Mouse (Mus musculus) embryonic facial prominence, embryonic 10.5 days (tissue): ENCODE results near the gene Casp8. TPM values are rescaled to one million over a fixed set of nuclear protein-coding genes. Genes with fewer than 3 reads are reported as not detected.
A peak's percentile ranks its signal among the peaks of the same experiment; 100 is the strongest.
"Not testable (repeated sequence)": the region's sequence is repeated elsewhere in the genome, so short reads cannot be mapped to it uniquely, and the experiment has no call there.

Experiments used
- DNase-seq: peaks from one replicate; pipeline ENCODE4 v3.0.0-alpha.2; 2017; ENCODE audit warnings: low spot score
- H3K27ac ChIP-seq: fragments of 300-500 bp; sonication (generic); replicated peaks from 2 replicates; pipeline ENCODE4 v1.5.1; 2016; ENCODE audit warnings: mild to moderate bottlenecking
- H3K27me3 ChIP-seq: fragments of 300-500 bp; sonication (generic); replicated peaks from 2 replicates; pipeline ENCODE4 v1.6.1; 2016; ENCODE audit warnings: low read depth, mild to moderate bottlenecking; ENCODE audit not compliant: poor library complexity, severe bottlenecking
- H3K36me3 ChIP-seq: fragments of 300-500 bp; sonication (generic); replicated peaks from 2 replicates; pipeline ENCODE4 v1.6.1; 2016; ENCODE audit warnings: mild to moderate bottlenecking, moderate library complexity
- H3K4me1 ChIP-seq: fragments of 300-500 bp; sonication (generic); 2 replicates; pipeline ENCODE4 v1.6.1; 2016
- H3K4me3 ChIP-seq: fragments of 300-500 bp; sonication (generic); 2 replicates; pipeline ENCODE4 v1.5.1; 2016; ENCODE audit warnings: mild to moderate bottlenecking, moderate library complexity
- H3K9me3 ChIP-seq: fragments of 300-500 bp; sonication (generic); 2 replicates; pipeline ENCODE4 v1.6.1; 2016; ENCODE audit warnings: mild to moderate bottlenecking
- WGBS: fragments of 180-500 bp; shearing (Covaris S2); methylation state at CpG from one replicate; pipeline ENCODE4 v1.1.7; 2016; 5-methylcytosine and 5-hydroxymethylcytosine counted together
- polyA plus RNA-seq: library from polyadenylated mRNA; unstranded; fragments of >200 nt; fragmentation: Nextera tagmentation; extraction: Ambion mirVana; gene quantifications from 2 replicates; pipeline ENCODE4 v1.2.1, GENCODE M21; 2016

The Casp8 gene
- polyA plus RNA-seq, result 13.1 TPM in 2 replicates

DNA sequence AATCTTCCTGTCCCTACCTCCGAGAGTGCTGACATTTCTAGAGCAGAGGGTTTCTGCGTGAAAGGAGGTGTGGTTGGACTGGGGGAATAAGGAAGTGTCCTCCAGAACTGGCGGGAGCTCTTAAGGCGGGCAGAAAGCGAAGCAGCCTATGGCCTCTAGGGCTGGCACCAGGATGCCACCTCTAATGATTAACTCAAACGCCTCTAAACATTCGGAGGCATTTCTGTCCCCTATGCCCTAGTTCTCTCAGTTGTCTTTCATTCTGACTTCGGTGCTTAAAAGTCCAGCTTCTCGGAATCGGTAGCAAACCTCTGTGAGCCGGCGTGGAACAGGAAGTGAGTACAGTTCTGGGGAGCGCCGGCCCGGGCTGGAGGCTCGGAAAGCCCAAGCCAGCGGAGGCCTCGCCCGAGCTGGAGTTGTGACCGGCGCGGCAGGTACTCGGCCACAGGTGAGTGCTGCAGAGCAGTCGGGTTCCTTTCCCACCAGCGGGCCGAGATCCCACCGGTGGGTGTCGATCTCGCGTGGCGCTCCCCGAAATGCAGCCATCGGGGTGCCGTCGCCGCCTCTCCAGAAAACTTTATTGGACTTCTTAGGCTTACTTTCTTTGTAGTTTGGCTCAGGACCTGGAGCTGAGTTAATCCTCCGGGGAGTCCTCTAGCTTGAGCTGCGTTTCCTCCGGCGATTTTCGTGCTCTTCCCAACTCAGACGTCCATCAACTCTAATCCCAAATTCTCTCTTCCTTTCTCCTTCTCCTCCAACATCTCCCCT lies at the start of gene Casp8:
Gene Casp8, plus strand, starts transcription at position 84 of the 768 bp plus-strand sequence.
- Histone ChIP-seq H3K27ac (peak within 1 kb of the TSS; percentile 86), H3K4me3 (peak within 1 kb of the TSS; percentile 67), H3K36me3 (peaks cover 8% of the 10 kb centered on the region), H3K27me3 (no peaks in the 10 kb centered on the region), H3K4me1 (peaks cover 24% of the 10 kb centered on the region), H3K9me3 (no peaks in the 10 kb centered on the region)
- whole genome bisulfite sequencing, result under 1% methylated on average over 42 of the region's 42 CpGs
- peak; percentile 61 for DNase-seq

DNA sequence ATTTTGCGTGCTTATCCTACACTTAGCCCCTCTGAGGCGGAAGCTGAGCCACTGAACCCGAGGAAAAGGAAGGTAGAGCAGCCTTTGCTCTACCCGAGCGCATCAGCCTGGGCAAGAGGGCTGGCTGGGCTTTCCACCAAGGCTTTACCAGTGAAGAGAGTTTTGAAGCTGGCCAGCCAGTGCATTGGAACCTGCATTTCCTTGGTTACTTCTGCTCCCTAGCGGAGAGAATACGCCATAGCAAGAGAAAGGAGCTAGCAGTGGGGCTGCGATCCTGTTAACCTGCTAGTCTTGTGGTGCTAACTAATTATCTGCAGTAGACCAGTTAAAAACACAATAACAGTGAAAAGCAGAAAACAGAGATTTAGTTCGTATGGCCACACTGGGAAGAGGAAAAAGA lies 48.3 kb upstream of the Casp8 start:
- Histone ChIP-seq H3K27me3 (no peaks in the 10 kb centered on the region), H3K4me1 (no peaks in the 10 kb centered on the region), H3K9me3 (no peaks in the 10 kb centered on the region), H3K36me3 (peaks cover 76% of the 10 kb centered on the region), H3K27ac (no peak overlapping the region), H3K4me3 (no peak overlapping the region)
- DNase-seq, result peak; percentile 24
- 75% methylated on average over 9 of the region's 9 CpGs for WGBS

DNA sequence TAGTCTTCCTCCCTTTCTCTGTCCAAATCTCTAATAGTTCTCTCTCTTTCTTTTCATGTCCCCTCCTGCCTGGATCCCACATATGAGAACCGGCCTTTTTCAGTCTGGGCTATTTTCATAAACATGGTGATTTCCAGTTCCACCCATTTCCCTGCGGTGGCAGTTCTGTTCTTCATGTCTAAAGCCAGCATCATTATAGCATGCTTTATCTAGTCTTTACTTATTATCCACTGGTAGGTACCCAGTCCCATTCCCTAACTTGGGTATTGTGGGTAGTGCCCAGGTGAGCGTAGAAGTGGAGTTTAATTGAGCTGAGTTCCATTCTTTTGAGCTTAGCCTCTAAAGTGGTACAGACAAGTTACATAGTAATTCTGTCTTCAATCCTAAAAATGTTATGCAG lies 35.7 kb upstream of the Casp8 start:
- Histone ChIP-seq H3K27me3 (no peaks in the 10 kb centered on the region), H3K27ac (no peak overlapping the region), H3K4me1 (0 out of 2 replicates have a peak, but pooled peaks cover 5% of the 10 kb centered on the region), H3K36me3 (peaks cover 31% of the 10 kb centered on the region), H3K4me3 (no peak overlapping the region), H3K9me3 (no peaks in the 10 kb centered on the region)
- DNase-seq, result no peak
- 94% methylated on average over 3 of the region's 3 CpGs for WGBS

DNA sequence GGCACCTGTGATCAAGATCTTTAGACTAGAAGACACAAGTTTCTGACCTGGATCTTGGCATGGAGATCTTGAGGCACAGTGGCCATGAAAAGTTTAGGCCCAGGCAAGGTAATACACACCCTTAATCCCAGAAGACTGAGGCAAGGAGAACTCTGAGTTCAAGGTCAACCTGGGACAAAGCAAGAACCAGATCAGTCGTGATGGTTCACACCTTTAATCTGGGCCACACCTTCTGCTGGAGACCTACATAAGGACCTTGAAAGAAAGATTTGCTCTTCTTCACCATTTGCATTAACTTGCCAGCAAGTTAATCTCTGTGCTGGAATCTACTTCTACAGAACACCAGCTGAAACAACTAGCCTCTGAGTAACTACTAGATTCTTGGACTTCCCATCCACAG lies 34.6 kb upstream of the Casp8 start:
- Histone ChIP-seq H3K4me3 (no peak overlapping the region), H3K4me1 (0 out of 2 replicates have a peak, but pooled peaks cover 5% of the 10 kb centered on the region), H3K27ac (no peak overlapping the region), H3K36me3 (peaks cover 22% of the 10 kb centered on the region), H3K27me3 (no peaks in the 10 kb centered on the region), H3K9me3 (no peaks in the 10 kb centered on the region)
- no peak for DNase-seq
- WGBS, result 85% methylated on average over 1 of the region's 1 CpGs

DNA sequence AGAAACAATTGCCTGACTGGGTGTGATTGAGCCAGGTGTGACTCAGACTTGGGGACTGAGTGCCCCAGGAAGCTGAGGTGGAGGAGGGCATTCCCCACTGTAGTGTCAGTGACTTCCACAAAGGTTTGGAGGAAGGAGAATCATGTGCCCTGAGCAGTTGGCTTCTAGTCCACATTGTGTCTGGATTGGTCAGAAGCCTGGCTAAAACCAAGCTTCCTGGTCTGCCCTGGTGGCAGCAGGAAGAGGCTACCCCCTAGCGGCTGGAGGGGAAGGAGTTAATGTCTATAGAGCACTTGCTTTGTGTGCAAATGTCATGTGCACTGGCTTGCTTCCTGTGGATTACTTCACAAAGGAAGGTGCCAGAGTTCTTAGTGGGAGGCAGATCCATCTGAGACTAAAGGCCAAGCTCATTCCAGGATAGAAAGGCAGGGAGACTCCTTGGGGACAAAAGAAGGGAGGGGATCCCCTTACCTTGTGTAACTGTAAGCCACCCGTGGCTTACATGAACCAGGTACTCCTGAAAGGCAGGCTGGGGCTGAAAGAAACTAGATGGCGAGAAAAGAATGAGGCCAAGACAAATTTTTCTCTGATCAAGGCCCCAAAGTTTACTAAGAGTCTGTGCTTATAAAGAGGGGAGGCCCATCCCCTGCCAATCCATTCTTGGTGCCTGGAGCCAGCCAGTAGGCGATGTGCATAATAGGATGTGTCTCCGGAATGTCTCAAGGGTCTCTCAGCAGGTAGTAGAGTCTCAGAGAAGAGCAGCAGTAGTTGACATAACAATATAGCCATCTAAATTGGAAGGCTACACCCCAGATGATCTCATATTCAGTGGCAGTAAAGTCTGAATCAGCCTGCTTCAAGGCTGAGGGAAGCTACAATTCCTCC lies 33.5 kb upstream of the Casp8 start:
- DNase-seq, result peak; percentile 17
- H3K27me3 ChIP-seq, H3K4me3 ChIP-seq, H3K9me3 ChIP-seq, H3K27ac ChIP-seq, H3K4me1 ChIP-seq: not testable (repeated sequence)
- WGBS, result 72% methylated on average over 5 of the region's 5 CpGs
- H3K36me3 ChIP-seq, result peaks cover 16% of the 10 kb centered on the region

DNA sequence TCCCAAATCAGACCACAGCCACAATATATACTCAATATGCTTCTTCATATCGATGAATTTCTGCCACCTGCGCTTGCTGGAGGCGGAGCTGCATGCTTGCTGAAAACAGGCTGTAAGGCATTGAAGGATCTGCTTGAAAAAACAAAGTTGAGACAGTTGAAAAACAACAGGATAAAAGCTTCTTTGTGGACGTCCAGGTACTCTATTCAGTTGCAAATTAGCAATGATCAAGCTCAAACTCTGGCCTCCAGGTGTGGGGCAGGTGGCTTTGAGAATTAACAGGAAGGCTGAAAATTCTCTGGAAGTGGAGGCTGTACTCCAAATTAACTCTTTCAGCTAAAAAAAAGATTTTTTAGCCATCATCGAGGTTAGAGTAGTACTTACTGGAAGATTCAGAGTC lies 32.6 kb upstream of the Casp8 start:
- Histone ChIP-seq H3K27me3 (no peaks in the 10 kb centered on the region), H3K4me3 (no peak overlapping the region), H3K9me3 (no peaks in the 10 kb centered on the region), H3K36me3 (peaks cover 16% of the 10 kb centered on the region), H3K27ac (no peak overlapping the region), H3K4me1 (0 out of 2 replicates have a peak, but pooled peaks cover 5% of the 10 kb centered on the region)
- 74% methylated on average over 5 of the region's 5 CpGs for WGBS
- DNase-seq, result no peak

DNA sequence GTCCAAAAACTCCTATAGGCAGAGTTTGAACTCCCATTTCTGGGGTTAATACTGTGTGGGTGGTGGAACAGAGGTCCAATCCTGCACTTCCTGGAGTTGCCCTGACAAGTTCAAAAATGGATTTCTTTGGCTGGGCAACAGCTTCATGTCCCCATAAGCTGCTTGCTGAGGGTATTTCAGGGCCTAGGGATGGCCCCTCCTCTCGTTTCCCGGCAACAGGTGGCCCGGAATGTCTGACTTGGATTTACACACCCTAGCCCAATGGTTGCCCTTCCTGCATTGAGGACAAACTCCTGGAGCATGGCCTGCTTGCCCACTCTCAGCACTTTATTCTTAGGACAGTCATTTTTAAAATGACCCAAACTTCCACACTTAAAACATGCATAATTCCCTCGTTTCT lies 28.7 kb upstream of the Casp8 start:
- 86% methylated on average over 4 of the region's 4 CpGs for WGBS
- not testable (repeated sequence) for H3K4me3 ChIP-seq

DNA sequence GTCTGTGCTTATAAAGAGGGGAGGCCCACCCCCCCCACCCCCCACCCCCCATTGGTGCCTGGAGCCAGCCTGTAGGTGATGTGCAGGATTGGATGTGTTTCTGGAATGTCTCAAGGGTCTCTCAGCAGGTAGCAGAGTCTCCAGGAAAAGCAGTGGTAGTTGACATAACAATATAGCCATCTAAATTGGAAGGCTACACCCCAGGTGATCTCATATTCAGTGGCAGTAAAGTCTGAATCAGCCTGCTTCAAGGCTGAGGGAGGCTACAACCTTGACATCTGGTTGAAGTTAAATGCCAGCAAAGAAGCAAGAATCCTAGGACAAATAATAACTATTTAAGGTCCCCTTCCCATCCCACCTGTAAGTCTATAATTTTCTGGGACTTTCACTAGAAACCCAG lies 26.0 kb upstream of the Casp8 start:
- Histone ChIP-seq H3K27ac (no peak overlapping the region), H3K4me3 (no peak overlapping the region), H3K27me3 (no peaks in the 10 kb centered on the region), H3K9me3 (no peaks in the 10 kb centered on the region), H3K4me1 (no peaks in the 10 kb centered on the region), H3K36me3 (no peaks in the 10 kb centered on the region)
- DNase-seq, result no peak

More for the DNA sequence above, 28.7 kb upstream of the Casp8 start:
- not testable (repeated sequence) for H3K27me3 ChIP-seq, H3K9me3 ChIP-seq, H3K4me1 ChIP-seq, H3K27ac ChIP-seq, H3K36me3 ChIP-seq, DNase-seq

DNA sequence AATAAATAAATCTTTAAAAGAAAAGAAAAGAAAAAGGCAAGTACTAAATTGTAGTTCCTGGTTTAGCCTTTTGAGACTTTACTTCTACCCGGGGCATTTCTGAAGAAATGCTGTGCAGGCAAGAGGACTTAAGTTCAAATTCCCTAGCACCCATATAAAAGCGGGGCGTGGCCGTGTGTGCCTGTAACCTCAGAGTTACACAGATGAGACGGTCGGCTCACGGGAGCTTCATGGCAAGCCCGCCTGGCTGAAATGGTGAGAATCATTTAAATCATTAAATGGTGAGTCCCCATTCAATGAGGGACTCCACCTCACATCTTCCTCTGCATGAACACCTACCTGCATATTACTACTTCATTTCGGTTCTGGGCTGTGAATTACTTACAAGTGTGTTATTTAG lies 25.5 kb upstream of the Casp8 start:
- H3K36me3 ChIP-seq, result no peaks in the 10 kb centered on the region
- no peak for DNase-seq
- no peaks in the 10 kb centered on the region for H3K9me3 ChIP-seq
- no peak overlapping the region for H3K27ac ChIP-seq
- H3K4me3 ChIP-seq, result no peak overlapping the region
- WGBS, result 61% methylated on average over 9 of the region's 9 CpGs
- no peaks in the 10 kb centered on the region for H3K4me1 ChIP-seq
- H3K27me3 ChIP-seq, result no peaks in the 10 kb centered on the region

DNA sequence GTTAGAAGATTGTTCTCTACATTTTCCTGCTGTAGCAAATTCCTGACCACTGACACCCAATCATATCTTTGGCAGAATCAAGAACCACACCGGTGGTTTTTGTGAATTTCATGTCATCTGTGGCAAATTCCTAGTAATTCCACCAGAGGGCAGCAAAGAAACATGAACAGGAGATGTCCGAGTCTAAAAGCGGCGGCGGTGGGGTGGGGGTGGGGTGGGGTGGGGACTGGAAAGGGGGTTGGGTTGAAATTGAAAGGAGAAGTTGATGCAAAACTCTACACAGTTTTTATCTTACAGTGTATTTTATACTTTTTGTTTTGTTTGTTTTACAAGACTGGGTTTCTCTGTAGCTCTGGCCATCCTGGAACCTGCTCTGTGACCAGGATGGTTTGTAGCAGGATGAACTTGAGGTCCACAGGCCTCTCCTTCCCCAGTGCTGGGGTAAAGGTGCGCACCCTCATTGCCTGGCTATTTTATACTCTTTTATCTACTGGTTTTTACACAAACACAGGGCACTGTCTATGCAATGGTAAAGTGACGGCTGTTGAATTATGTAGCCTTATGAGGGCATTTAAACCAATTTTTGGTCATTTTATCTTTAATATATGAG lies 25.0 kb upstream of the Casp8 start:
- peak; percentile 49 for DNase-seq
- Histone ChIP-seq H3K27ac (no peak overlapping the region), H3K4me3 (no peak overlapping the region), H3K36me3 (no peaks in the 10 kb centered on the region), H3K4me1 (no peaks in the 10 kb centered on the region), H3K9me3 (no peaks in the 10 kb centered on the region), H3K27me3 (no peaks in the 10 kb centered on the region)
- WGBS, result 28% methylated on average over 7 of the region's 7 CpGs

DNA sequence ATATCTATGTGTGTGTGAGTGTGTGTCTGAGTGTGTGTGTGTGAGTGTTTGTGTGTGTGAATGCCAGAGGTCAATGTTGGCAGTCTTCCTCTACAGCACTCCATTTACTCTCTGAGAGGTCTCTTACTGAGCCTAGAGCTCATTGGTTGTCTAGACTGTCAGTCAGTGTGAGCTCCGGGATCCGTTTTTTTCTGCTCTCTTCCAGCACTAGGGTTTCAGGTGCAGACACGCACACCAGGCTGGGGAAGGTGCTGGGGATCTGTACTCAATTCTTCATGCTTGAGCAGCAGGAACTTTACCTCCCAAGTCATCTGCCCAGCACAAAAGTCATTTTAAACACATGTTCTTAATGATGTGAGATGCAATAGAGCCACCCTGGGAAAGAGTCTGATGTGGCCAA lies 23.1 kb upstream of the Casp8 start:
- Histone ChIP-seq H3K9me3 (no peaks in the 10 kb centered on the region), H3K4me3 (no peak overlapping the region), H3K27ac (no peak overlapping the region), H3K4me1 (no peaks in the 10 kb centered on the region), H3K27me3 (no peaks in the 10 kb centered on the region), H3K36me3 (no peaks in the 10 kb centered on the region)
- WGBS, result 78% methylated on average over 3 of the region's 3 CpGs
- no peak for DNase-seq

DNA sequence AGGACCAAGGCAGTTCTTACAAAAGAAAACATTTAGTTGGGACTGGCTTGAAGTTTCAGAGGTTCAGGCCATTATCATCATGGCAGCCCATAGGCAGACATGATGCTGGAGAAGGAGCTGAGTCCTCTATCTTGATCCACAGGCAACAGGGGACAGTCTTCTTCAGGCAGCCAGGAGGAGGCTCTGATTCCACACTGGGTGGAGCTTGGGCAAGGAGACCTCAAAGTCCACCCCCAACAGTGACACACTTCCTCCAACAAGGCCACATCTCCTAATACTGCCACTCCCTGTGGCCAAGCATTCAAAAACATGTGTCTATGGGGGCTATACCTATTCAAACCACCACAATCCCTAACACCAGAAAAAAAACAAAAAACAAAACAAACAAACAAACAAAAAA lies 21.9 kb upstream of the Casp8 start:
- H3K36me3 ChIP-seq, result no peaks in the 10 kb centered on the region
- H3K4me3 ChIP-seq, result no peak overlapping the region
- DNase-seq, result no peak
- H3K9me3 ChIP-seq, result no peaks in the 10 kb centered on the region
- H3K27ac ChIP-seq, result no peak overlapping the region
- H3K27me3 ChIP-seq, result no peaks in the 10 kb centered on the region
- no peaks in the 10 kb centered on the region for H3K4me1 ChIP-seq
